Mouse (Mus musculus) urinary bladder, postnatal 14 days (tissue): ENCODE measurements around the gene Acaa1a.

ENCODE experiments used
- DNase-seq: peaks from one replicate; pipeline ENCODE4 v3.0.0; 2021; ENCODE audit warnings: low spot score

Acaa1a gene

GRCm38 (mm10) chr9:119339558-119340211 lies at the start of gene Acaa1a:
Gene Acaa1a, plus strand, starts transcription at chr9:119339676.
- DNase-seq: peak; percentile 80

- no peak for DNase-seq
Measured at GRCm38 (mm10) chr9:119290791-119291190, 48.7 kb upstream of the Acaa1a start.

DNA sequence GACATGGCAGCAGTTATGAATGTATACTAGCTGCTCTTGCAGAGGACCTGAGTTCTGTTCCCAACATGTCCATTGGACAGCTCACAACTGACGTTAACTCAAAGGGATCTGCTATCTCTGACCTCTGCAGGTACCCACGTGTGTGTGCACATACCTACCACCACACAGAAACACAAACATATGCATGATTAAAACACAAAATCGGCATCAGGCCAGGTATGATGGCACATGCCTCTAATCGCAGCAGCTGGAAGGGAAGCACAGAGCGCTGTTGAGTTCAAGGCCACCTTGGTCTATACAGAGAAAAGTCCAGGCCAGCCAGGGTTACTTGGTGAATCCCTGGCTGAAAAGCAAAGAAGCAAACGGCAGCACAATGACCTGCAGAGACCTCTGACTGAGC lies 41.8 kb upstream of the Acaa1a start:
- no peak for DNase-seq

- no peak for DNase-seq
Measured at GRCm38 (mm10) chr9:119298563-119298962, 40.9 kb upstream of the Acaa1a start.

- no peak for DNase-seq
Measured at GRCm38 (mm10) chr9:119305863-119306262, 33.6 kb upstream of the Acaa1a start.

- no peak for DNase-seq
Measured at GRCm38 (mm10) chr9:119309067-119309466, 30.4 kb upstream of the Acaa1a start.

GRCm38 (mm10) chr9:119313096-119313495 lies 26.4 kb upstream of the Acaa1a start:
- DNase-seq: no peak

DNA sequence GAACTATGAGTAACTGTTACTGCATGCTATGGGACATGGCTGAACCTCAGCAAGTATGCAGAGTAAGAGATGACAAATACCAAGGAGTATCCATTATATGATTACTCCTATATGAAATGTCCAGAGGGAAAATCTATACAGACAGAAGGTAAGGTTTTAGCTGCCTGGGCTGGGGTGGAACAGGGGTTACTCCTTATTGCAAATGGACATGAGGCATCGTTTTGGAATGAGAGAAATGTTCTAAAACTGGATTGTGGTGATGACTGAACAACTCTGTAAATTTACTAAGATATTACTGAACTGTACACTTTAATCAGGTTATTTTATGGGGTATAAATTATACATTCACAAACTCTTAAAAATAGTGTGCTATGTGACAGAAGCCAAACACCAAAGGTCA lies 20.6 kb upstream of the Acaa1a start:
- no peak for DNase-seq

DNA sequence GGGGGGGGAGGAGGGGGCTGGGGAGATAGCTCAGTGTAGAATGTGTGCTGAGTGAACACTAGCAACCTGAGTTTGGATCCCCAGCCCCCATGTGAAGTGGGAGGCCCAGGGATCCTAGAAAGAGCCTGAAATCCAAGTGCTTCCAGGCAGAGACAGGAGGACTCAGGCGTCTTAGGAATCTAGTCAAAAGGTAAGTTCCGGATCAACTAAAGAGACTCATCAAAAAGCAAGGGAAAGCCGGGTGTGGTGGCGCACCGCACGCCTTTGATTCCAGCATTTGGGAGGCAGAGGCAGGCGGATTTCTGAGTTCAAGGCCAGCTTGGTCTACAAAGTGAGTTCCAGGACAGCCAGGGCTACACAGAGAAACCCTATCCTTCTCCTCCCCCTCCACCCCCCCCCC lies 19.0 kb upstream of the Acaa1a start:
- DNase-seq: no peak

DNA sequence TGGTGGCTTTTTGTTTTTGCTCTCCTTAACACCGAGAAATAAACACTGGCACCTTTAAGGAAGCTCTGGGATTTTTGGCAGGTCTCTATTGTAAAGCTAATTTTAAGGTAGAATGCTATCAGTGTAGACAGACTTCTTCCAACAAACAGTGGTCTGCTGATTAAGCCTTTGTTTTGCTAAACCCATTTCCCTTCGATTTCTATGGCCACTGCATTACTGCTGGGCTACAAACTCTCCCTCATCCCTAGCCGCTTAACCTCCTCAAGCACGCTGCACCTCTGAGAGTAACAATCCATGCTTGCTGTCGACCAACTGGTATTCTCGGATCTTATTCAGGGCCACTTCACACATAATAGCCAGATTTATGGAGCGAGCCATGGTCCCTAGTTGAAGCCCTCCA lies 18.5 kb upstream of the Acaa1a start:
- no peak for DNase-seq

- DNase-seq: no peak
Measured at GRCm38 (mm10) chr9:119321392-119322229, 17.9 kb upstream of the Acaa1a start.

GRCm38 (mm10) chr9:119322289-119323259 lies 16.9 kb upstream of the Acaa1a start, which contains the start of gene Oxsr1:
Gene Oxsr1, minus strand, starts transcription at chr9:119322427.
- DNase-seq: peak; percentile 99

- no peak for DNase-seq
Measured at GRCm38 (mm10) chr9:119323260-119323645, 16.2 kb upstream of the Acaa1a start.

DNA sequence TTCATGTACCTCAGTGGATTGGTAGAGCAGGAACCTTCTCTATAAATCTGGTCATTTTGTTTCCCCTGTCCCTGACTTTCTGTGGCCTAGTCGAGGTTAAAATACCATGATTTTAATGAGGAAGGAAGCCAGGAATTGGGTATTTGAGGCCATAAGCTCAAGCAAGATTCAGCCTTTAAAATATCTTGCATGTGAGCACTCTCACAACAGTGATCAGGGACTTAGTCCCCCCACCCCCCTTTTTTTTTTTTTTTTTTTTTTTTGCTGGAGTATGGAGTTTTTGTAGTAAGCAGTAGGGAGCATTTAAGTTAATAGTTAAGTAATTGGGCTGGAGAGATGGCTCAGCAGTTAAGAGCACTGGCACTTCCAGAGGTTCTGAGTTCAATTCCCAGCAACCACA lies 15.3 kb upstream of the Acaa1a start:
- no peak for DNase-seq

DNA sequence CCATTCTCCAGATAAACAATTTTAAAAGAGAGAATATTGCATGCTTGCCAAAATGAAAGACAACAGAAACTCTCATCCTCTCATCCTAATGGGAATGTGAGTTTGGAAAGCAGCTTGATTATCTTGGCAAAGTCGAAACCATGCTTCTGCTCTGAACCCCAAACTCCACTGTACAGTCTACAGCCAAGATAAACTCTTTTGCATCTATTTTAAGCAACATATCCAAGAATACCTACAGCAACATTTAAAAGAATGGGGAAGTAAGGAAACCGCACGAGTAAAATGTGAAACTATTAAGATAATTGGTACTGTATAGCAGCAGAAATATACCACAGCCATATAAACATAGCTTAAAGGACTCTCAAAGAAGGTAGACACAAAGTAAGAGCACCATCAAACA lies 11.0 kb upstream of the Acaa1a start:
- no peak for DNase-seq

DNA sequence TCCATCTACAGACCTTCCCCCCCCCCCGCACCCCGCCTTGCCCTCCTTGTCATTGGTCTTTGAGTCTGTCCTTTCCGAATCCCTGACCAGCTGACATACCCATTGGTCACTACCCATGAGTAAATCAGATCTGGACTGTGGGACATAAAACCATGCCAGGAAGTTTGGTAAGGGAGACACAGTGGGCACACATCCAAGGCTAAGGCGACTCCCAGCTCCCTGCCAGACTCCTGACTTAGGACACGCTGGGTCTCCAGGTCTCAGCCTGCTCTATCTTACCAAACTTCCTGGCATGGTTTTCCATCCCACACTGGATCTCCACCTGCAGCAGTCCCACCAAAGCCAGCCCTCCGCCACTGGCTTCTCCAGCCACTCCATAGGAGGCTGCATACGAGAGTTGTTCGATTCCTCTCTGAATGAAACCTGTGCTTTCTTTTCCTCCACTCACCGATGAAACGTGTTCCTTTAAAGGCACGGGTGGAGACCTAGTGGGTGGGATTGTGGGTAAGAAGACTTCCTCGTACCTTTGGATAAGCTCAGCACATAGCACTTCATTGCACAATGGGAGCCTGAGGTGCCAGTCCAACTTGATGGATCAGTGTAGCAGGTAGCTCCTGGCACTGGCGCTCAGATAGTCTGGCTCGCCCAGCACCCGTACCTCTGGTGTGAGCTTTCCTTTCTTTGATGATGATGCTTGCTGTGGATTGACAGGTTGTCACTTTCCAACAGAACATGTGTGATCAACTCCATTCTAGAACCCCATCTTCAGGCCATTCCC lies 9.1 kb upstream of the Acaa1a start:
- DNase-seq: peak; percentile 52

- peak; percentile 43 for DNase-seq
Measured at GRCm38 (mm10) chr9:119334324-119334723, 5.2 kb upstream of the Acaa1a start.

DNA sequence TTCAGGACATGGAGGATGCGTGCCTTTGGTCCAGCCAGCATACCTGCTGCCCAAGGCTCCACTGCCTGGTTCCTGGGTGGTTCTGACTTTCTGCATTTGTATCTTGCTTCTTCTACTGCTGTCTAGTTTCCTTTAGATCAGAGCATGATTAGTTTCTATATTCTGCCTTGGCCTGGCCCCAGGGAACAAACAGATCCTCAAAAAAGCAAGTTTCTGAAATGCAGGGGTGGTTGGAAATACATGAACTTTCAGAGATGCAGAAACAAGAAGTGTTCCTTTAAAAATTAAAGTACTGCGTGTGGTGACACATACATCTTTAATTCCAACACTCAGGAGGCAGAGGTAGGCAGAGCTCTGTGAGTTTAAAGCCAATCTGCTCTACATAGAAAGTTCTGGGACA lies 4.6 kb upstream of the Acaa1a start:
- DNase-seq: no peak

GRCm38 (mm10) chr9:119335571-119335970 lies 3.9 kb upstream of the Acaa1a start:
- DNase-seq: no peak

- DNase-seq: no peak
Measured at GRCm38 (mm10) chr9:119337842-119338241, 1.6 kb upstream of the Acaa1a start.

DNA sequence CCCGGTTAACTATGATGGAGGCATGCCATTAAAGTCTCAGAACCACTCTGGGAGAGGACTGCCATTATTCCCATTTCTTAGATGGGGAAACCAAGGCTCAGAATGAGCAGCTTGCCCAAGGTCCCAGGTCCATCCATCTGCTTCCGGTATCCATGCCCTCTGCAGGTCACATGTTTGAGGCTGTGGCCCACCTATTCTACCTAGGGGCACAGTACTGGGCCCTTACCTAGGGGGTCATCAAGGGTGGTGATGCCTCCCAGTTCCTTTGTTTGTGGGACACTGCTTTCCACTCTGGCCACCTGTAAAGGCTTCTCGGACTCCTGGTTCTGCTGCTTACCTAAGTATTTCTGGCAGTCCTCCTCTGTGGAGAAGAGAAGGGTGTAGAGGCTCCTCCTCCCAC lies 1.1 kb upstream of the Acaa1a start:
- no peak for DNase-seq

GRCm38 (mm10) chr9:119339106-119339505 lies 370 bp upstream of the Acaa1a start:
- DNase-seq: no peak
